Mouse (Mus musculus) spleen, postnatal 14 days (tissue): Measurements from ENCODE around the gene Serpina12.
A peak's percentile ranks its signal among the peaks of the same experiment; 100 is the strongest.

Experiments used
- DNase-seq, 2 experiments: peaks; one replicate each; pipeline ENCODE4 v3.0.0; 2021 to 2022; ENCODE audit warnings: low spot score in 2 of 2

Gene Serpina12

DNA sequence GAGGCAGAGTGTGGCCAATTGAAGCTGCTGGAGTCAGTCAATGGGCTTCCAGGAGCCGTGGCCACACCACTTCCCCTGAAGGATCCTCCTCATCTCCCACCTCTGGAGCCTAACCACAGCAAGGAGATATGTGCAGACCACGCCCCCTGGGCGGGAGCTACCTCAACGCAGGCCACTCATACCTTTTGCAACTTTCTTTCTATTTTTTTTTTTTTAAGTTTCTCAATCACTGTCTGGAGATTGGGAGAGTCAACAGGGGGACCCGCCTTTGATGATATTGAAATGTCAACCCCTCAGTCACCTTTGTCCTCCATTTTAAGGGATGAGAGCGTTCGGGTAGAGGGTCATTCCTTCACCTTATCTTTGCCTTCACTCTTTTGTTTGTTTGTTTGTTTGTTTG, at the start of gene Serpina12:
TSS of gene Serpina12 (minus strand) at position 101 of the 400 bp plus-strand sequence.
- DNase-seq, result no peak

GRCm38 (mm10) chr12:104091303-104091702, 47.1 kb upstream of the Serpina12 start:
- no peak for DNase-seq

GRCm38 (mm10) chr12:104090119-104090518, 45.9 kb upstream of the Serpina12 start:
- DNase-seq, result no peak

DNA sequence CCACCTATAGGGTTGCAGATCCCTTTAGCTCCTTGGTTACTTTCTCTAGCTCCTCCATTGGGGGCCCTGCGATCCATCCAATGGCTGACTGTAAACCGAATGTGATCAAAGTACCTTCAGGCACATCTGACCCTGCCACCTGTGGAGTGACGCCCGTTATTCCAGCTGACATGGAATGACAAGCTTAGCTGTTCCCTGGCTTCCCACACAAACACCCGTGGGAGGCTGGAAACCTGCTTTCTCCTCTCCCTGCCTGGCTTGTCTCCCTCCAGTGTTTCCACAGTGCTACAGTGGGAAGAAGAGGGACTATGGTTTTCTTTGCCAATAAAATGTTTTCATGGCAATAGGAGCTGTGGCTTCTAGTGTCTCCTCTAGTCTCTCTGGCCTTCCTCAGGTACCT, 28.0 kb upstream of the Serpina12 start:
- no peak for DNase-seq

DNA sequence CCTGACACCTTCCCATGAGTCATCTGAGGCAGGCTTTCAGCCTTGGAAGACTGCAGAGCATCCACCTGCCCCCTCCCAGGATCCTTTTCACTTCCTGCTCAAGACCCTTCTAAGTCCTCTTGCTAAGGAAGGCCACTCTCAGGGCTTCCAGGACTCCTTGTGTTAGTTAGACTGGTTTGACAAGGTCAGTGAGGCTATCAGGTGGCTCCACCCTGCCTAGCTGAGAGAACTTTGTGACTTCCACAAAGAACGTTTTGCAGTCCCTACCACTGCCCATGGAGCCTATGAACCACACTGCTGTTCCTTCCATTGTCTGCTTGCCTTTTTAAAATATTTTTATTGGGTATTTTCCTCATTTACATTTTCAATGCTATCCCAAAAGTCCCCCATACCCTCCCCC, 27.5 kb upstream of the Serpina12 start:
- no peak for DNase-seq

GRCm38 (mm10) chr12:104069620-104070019, 25.4 kb upstream of the Serpina12 start:
- DNase-seq, result peak in 1 of 2 experiments; percentile 40

GRCm38 (mm10) chr12:104067549-104067948, 23.3 kb upstream of the Serpina12 start:
- DNase-seq, result no peak

DNA sequence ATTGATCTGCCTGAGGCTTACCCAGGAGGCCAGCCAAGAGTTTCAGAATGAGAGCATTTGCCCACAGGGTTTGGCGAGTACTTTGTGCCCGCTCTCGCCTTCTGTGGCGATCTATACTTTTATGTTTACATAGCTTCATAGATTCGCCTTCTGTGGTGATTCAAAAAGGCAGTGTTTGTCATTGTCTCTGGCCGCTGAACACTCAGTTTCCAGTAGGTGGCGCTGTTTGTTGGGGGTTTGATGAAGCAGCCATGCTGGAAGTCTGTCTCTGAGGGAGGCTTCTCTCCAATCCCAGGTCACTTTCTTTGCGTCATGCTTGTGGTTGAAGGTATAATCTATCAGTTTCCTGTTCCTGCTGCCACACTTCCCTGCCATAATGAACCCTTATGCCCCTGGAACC, 22.0 kb upstream of the Serpina12 start:
- peak in 1 of 2 experiments; percentile 26 for DNase-seq

DNA sequence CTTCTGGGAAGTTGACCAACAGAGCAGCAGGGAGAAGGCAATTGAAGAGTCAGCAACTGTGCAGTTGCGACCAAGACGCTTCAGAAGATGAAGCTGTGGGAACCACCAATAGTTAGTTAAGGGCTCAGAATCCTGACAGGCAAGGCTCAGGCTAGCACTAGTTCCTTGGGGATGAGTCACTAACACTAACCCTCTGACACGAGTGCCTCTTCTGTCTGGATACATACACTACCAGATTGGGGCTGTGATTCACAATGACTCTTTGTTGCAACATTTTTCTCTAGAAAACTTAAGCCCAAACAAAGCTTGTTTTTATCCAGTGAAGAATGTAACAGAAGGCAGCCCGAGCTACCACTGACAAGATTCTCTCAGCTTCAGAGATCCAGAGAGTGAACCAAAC, 20.8 kb upstream of the Serpina12 start:
- DNase-seq, result no peak

DNA sequence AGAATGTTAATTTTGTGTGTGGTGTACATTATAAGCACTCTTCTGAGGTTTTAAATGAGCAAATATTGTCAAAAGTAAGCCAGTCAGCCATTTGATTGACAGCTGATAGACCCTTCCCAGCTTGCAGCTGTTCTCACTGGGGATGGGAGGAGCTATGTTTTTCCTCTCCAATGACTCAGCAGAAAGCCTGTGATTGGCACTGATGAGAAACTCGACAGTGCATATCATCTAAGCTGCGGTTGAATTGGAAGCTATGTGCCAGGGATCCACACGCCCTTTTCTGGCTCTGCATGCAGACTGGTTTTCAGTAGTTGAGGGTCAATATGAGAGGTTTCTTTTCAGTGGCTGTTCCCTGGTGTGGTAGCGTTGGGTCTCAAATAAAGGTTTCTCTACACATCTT, 20.3 kb upstream of the Serpina12 start:
- DNase-seq, result no peak

- no peak for DNase-seq
Observed at GRCm38 (mm10) chr12:104061862-104062261, 17.6 kb upstream of the Serpina12 start.

DNA sequence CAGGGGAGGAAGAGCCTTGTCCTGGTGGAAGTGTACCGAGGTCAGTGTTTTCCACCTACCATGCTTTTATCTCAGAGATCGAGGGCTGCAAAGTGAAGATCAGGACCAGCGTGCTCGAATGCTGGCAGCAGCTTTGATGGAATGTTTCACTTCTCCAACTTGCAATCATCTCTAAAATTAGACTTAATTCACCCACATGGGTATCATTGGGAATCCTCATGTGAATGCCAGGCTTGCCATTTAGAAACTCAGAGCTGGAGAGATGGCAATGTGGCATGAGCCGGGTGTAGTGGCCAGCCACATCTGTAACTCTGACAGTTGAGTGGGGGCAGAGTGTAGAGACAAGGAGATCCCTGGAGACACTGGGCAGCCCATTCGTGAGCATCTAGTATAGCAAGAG, 15.9 kb upstream of the Serpina12 start:
- no peak for DNase-seq

DNA sequence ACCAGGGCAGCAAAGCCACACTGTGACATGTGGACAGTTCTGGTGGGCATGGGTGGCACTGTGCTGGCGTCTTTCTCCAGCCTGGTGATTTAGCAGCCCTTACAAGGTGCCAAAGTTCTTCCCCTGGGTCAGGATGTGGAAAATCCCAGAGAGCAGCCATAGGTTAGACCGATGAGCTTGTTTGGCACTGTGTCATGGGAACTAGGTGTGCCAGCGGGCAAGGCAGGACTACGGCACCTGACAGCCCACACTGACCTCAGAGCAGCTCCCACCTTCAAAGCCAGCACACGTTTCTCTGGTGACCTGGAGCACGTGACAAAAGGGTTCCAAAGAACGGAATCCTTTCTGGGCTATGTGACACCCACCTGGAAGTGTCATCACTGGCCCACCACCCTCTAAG, 13.3 kb upstream of the Serpina12 start:
- no peak for DNase-seq

DNA sequence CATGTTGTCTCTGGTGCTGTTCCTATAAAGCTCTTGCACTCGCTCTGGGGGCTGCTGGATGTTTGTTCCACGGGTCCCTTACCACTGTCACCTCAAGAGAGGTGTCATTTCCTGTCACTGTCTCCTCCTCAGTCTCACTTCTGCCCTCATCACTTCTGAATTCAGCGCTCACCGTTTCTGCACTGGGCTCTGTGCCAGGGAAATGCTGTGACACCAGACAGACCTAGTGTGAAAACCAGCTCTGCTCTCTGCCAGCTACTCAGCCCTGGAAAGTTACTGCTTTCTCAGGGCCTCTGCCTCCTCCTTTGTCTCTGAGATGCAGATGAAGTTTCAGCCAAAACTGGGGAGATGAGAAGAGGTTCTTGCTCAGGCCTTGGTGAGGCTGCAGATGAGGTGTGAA, 12.8 kb upstream of the Serpina12 start:
- DNase-seq, result no peak

GRCm38 (mm10) chr12:104055755-104056154, 11.5 kb upstream of the Serpina12 start:
- no peak for DNase-seq

GRCm38 (mm10) chr12:104053995-104054394, 9.8 kb upstream of the Serpina12 start:
- DNase-seq, result no peak

GRCm38 (mm10) chr12:104045713-104046112, 1.5 kb upstream of the Serpina12 start:
- no peak for DNase-seq

GRCm38 (mm10) chr12:104042753-104043152, 1.5 kb downstream of the Serpina12 start:
- no peak for DNase-seq

- DNase-seq, result no peak
Observed at GRCm38 (mm10) chr12:104041401-104041800, 2.8 kb downstream of the Serpina12 start.

- no peak for DNase-seq
Observed at GRCm38 (mm10) chr12:104038181-104038580, 6.1 kb downstream of the Serpina12 start.

DNA sequence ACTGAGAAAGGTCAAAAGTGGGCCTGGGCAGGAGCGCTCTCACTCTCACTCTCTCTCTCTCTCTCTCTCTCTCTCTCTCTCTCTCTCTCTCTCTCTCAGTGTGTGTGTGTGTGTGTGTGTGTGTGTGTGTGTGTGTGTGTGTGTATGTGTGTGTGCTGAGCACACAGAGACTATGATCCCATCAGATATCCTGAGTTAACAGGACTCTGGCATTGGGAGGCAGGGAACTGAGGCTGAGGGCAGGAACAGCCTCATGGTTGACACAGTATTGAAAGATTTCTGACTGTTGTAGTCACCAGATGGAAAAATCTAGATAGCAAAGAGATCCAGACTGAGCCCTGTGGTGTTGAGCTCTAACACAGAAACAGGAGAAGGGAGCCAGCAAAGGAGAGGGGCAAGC, 10.5 kb downstream of the Serpina12 start:
- DNase-seq, result no peak

DNA sequence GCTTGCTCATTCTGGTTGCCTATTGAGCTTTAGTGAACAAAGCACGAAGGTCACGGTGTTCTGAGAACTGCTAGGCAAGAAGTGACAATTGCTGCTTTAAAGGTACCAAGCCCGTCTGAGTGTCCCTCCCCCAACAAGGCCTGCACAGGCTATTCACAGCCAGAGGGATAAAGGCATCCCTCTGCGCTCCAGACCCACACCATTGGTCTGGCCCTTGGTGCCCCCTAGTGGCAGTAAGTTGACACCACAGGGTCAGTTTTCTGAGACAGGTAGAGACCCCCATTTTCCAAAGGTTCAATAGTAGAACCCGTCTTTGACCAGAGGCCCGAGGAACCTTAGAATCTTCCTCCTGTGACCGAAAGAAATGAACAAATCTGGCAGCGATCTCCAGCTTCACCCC, 14.3 kb downstream of the Serpina12 start:
- DNase-seq, result no peak

- no peak for DNase-seq
Observed at GRCm38 (mm10) chr12:104015280-104015679, 29.0 kb downstream of the Serpina12 start.

DNA sequence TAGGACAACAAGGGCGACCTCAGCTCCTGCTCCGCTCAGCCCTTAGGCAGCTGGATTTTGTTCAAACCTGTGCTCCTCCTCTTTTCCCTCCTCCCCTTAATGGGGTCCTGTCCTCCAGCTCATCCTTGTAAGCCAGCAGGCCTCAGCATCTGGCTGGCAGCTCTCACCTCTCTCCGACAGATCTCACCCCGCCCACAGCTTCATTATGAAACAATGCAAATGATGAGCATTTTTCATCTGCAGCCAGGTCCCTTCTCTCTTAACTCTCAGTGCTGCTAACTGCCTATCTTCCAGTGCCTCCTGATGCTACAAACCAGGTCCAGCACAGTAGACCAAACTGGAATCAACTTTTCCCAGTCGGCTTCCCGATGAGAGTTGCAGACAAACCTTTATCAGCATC, 30.6 kb downstream of the Serpina12 start, which contains the start of gene Serpina9:
TSS of gene Serpina9 (minus strand) at position 136 of the 400 bp plus-strand sequence.
- no peak for DNase-seq

DNA sequence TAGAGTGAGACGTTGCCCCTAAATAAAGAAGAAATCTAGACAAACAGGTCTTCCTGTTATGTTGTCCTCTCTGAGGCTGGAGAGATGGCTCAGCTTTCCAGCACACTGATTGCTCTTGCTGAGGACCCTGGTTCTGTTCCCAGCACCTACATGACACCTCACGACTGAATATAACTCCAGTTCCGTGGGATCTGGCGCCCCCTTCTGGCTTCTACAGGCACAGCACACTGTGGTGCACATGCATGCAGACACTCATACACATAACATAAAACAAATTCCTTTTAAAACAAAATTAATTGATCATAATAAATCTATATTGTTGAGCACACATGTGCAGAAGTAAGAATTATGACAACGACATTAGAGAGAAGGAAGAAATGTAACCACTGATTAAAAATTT, 39.6 kb downstream of the Serpina12 start:
- no peak for DNase-seq
